Mouse (Mus musculus): ENCODE measurements around the gene Ppy. TPM values are rescaled to one million over a fixed set of nuclear protein-coding genes. Genes with fewer than 3 reads are reported as not detected.
A peak's percentile ranks its signal among the peaks of the same experiment; 100 is the strongest.

The Ppy gene
- 3.7 and 4.4 TPM in 2 replicates for polyA plus RNA-seq (2015; fragmentation: Nextera tagmentation; extraction: Ambion mirVana)

DNA sequence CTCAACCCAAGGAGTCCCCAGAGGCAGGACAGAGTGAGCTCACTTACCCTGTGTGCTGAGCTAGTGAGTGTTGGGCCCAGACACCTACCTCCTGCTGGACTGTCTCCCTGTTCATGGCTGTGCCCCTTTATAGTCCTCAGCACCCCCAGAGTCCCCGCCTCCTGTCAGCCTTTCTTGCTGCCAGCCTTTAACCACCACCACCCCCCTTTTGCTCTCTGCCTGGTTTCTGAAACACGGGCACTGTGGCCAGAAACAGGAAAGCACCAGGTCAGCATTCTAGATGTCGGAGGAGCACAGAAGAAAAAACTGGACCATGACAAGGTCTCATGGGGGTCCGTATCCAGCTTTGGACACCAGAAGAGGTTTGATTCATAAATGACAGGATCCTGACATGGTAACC lies at the start of gene Ppy:
Gene Ppy (minus strand): TSS at position 101 of the 400 bp plus-strand sequence.
- no peak for DNase-seq (ENCODE audit: low spot score)

DNA sequence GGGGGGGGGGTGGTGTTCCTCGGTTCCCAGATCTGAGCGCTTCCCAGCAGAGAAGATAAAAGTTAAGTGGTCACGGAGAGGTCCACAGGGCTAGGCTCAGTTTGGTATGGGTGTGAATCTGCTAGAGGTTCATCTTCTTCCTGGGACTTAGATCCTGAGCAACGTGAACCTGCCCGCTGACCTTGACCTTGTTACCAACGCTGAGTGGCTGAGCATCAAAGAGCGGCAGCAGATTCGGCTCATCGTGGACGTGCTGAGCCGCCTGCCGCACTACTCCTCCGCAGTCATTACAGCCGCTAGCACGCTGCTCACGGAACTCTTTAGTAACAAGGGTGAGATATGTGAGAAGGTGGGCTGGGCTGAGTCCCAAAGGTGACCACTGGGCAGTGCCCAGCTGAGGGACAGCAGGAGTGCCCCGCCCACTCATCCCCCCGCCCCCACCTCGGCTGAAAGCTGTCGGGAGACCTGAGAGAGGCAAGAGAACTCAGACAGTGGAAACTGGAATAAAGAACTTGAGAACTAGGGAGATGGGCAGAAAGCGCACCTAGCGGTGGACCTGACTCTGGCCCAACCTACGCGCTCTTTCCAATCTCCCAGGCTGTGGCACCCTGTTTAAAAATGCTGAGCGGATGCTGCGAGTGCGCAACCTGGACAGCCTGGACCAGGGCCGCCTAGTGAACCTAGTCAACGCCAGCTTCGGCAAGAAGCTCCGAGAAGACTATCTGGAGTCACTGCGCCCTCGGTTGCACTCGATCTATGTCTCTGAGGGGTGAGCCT lies 46.3 kb upstream of the Ppy start:
- DNase-seq (ENCODE audit: low spot score), result no peak

DNA sequence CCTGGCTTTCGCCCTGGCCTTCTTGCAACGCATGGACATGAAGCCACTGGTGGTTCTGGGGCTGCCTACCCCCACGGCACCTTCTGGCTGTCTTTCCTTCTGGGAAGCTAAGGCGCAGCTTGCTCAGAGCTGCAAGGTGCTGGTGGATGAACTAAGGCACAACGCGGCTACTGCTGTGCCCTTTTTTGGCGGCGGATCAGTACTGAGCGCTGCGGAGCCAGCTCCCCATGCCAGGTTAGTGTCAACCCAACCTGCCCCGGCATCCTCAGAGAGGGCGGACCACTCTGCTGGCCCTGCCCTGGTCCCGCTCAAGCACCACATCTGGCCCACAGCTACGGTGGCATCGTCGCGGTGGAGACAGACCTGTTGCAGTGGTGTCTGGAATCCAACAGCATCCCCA lies 45.4 kb upstream of the Ppy start:
- DNase-seq (ENCODE audit: low spot score), result no peak

DNA sequence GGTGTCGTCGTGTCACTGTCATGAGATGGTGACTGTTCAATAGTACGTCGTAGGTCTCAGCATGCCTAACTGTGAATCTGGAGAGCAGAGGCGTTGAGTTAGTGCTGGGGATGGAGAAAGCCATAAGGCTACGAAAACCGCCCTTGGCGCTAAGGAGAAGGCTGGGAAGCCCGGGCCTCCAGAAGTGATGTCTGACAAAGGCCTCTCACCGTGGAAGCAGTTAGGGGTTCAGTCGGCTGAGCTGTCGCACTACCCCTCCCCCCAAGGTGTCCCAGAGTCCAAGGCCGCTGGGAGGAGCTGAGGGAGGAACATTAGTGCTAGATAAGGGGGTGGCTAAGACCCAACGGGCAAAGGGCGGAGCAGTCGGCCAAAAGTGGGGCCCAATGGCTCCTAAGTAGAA lies 44.9 kb upstream of the Ppy start:
- DNase-seq (ENCODE audit: low spot score), result no peak

DNA sequence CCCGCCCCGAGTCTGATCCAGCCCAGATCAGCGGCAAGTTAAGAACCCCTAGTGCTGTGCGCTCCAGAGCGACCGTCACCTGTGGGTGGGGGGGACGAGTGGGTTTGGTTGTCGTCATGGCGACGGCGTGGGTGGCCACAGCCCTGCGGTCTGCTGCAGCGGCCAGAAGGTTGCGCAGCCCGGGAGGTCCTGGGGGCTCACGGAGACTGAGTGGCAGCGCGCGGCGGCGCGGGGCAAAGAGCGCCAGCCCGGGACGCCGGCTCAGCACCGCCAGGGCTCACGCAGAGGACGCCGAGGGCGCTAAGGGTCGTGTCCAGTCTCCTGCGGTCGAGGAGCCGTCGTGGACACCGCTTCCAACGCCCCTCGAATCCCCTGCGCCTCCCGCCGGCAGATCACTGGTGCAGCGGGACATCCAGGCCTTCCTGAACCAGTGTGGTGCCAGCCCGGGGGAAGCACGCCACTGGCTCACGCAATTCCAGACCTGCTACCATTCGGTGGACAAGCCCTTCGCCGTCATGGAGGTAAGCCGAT lies 44.4 kb upstream of the Ppy start, which contains the start of gene Nags:
Gene Nags (plus strand): TSS at position 43 of the 531 bp plus-strand sequence.
- no peak for DNase-seq (ENCODE audit: low spot score)

DNA sequence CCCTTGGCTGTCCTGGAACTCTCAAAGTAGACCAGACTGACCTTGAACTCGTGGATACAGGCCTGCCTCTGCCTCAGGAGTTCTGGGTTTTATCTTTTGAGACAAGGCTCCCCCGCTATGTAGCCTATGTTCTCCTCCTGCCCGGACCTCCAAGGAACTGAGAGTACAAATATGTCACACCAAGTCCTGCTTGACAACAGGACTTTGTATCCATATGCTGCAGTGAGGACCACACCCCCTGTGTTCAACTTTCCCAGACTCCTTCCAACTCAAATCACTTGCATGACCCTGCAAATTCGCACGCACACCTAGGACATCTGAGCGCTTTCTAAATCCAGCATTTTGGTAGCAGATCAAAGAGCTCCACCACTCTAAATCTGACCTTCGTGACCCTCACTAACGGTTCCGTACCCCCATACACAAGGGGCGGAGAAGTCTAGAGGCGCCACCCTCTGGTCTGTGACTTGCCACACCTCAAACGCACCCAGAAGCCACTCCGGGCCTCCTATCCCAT lies 43.9 kb upstream of the Ppy start:
- DNase-seq (ENCODE audit: low spot score), result no peak

DNA sequence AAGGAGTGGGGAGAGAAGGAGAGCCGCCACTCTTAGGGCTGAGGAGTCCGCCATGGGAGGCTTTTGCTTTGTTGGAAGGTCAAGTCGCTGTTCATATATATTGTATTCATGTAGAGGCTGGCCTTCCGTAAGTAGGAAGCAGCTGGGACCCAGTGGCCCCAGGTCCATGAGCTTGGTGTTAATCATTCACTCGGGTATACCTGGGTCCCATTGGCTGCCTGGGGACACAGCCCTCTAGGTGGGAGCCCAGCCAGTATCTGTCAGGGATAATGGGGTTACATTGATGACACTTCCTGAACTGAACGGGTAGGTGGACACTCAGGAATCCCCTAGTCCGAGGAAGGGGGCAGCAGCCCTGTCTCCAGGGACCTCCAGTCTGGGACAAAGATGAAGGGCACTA lies 41.2 kb upstream of the Ppy start:
- no peak for DNase-seq (ENCODE audit: low spot score)

DNA sequence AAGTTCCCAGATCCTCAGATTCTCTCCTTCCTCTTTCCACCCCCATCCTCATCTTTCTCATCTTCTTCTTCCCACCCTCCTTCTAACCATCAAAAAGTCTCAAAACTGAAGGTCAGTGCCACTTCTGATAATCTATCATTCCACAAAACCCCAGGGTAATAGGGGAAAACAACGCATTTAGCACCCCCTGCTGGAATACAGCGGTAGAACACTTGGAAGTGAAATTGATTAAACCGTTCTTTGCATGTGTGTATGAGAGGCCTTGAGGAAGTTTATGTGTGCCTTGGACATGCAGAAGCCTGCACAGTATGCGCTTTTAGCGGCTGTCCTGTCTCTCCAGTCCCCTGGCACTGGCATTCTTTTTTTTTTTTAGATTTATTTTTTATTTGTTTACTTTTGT lies 39.4 kb upstream of the Ppy start:
- DNase-seq (ENCODE audit: low spot score), result peak; percentile 61

DNA sequence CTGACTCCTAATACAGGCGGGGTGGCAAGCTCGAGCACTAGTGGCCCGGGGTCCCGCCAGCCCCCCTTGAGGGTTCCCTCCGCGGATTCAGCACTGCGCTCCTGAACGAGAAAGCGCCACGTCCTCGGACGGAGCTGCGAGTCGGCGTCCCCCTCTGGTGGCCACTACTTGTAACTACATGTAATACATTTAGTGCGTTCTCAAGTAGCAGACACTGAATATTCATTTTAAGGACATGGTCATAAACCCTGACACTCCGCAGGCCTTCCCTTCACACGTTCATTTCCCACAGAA lies 37.3 kb upstream of the Ppy start:
- peak; percentile 64 for DNase-seq (ENCODE audit: low spot score)

DNA sequence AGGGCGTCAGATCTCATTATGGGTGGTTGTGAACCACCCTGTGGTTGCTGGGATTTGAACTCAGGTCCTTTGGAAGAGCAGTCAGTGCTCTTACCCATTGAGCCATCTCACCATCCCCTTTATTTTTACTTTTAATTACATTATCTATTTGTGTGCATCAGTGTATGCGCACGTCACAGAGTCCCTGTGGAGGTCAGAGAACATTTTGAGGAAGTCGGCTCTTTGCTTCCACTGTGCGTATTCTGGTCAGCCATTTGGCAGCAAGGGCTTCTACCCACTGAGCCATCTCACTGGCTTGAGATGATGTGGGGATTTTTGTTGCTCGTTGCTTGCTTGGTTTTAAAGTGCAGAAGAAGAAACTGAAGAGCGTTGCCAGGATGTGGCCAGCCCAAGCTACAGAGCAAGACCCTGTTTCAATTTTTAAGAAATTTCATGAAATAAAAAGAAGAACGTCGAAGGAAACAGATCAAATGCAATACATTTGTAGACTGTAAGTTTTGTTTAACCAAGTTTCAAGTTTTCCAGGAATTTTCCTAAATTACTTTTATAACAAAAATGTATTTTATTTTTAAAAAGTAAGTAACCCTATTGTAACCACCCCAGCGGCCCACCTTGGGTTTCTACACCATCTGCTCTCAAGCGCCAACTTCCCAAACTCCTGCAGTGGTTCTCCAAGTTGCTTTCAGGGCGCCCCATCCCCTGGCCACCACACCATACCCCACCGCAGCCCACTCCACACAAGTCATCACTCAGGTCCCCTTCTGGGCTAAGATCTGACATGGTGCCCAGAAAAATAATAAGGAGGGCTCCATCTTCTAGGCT lies 36.7 kb upstream of the Ppy start:
- no peak for DNase-seq (ENCODE audit: low spot score)

DNA sequence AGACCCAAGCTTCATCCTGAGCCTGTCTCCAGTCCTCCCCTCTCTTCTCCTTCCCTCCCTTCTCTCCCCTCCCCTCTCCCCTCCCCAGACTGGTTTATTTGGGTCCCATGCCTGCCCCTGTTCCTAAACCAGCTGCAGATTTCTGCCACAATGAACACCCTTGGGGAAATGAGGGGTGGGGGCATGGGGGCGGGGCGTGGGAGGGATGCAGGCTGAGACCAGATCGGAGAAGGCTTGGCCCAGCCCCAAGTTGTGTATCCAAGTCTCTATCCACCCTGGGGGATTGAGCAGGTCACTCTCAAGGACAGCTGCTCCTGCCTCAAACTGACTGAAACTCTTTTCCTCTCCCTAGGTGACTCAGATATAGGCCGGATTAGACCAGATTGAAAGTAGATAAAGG lies 33.4 kb upstream of the Ppy start:
- no peak for DNase-seq (ENCODE audit: low spot score)

DNA sequence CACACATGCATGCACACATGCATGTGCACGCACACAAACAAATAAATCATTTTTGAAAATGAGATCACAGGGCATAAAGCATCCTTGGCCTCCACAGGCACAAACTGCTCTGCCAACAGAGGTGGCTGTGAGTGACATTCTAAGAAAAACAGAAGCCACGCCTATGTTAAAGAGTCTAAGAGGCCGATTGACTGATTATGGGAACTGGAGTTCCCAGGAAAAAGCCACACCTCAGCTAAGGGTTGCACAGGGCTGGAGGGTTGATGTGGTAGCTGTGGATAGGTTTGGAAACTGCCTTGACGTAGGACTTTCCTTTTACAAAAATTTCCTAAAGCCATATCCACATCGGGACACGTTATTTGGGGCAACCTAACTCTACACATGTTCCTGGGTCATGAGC lies 16.3 kb upstream of the Ppy start:
- DNase-seq (ENCODE audit: low spot score), result no peak

DNA sequence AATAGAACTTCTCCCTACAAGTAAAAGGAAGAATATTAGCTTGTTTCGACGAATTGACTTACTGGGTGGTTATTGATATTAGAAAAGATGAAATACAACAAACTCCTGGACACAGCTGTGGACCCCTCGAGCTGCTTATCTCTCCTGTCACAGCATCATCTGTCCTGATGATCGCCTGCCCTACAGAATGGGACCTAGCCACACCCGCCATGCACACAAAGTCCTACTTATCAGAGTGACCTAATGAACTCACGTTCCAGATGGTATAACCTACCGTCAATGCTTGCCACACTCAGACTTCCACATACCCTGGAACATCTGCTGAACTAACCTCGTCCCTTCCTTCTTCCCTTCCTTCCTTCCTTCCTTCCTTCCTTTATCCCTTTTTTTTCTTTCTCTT lies 15.1 kb upstream of the Ppy start:
- DNase-seq (ENCODE audit: low spot score), result no peak

DNA sequence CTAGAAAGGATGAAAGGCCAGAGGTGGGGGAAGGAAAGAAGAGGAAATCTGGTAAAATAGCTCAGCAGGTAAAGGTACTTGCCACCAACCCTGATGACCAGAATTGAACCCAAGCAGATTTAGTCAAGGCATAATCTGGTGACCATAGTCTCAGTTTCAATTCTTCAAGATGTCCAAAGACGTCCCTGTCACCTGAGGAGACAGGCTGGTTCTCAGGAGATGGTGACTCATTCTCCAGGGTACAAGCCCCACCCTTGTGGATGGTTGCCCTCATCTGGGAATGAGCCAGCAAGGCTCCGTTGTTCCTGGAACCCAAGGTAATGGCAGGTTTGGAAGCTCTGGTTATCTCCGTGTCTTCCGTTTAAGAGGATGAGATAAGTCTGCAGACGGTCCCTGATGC lies 10.5 kb upstream of the Ppy start:
- DNase-seq (ENCODE audit: low spot score), result no peak

DNA sequence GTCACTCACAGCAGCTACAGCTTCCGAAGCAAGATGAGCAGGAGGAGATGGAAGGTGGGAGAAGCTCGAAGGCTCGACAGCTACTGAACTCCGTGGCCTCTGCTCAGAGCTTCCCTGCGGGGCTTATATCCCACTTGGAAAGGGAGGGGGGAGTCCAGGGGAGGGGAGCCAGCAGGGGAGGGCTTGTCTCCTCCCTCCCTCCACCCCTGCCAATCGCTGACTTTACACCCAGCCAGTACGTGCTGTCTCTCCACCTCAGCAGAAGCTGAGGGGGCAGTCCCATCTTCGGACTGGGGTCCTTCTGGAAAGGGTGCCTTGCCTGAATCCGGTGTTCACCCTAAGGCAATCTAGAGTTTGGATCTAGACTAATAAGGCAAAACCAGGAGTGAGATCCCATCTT lies 6.6 kb upstream of the Ppy start, which contains the start of gene Pyy:
Gene Pyy (minus strand): TSS at position 101 of the 400 bp plus-strand sequence.
- DNase-seq (ENCODE audit: low spot score), result no peak

DNA sequence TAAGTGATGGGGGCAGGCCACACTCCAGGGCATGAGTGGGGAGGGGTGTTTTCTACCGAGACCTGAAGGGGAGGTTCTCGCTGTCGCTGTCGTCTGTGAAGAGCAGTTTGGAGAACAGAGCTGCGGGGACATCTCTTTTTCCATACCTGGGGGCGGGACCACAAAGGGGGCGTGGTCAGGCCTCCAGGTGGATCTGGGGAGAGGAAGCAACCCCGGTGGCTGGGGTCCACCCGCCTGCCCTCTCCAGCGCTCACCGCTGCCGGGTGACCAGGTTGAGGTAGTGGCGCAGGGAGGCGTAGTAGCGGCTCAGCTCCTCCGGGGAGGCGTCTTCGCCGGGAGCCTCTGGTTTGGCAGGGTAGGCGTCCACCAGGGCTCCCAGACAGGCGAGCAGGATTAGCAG lies 5.8 kb upstream of the Ppy start:
- DNase-seq (ENCODE audit: low spot score), result no peak

DNA sequence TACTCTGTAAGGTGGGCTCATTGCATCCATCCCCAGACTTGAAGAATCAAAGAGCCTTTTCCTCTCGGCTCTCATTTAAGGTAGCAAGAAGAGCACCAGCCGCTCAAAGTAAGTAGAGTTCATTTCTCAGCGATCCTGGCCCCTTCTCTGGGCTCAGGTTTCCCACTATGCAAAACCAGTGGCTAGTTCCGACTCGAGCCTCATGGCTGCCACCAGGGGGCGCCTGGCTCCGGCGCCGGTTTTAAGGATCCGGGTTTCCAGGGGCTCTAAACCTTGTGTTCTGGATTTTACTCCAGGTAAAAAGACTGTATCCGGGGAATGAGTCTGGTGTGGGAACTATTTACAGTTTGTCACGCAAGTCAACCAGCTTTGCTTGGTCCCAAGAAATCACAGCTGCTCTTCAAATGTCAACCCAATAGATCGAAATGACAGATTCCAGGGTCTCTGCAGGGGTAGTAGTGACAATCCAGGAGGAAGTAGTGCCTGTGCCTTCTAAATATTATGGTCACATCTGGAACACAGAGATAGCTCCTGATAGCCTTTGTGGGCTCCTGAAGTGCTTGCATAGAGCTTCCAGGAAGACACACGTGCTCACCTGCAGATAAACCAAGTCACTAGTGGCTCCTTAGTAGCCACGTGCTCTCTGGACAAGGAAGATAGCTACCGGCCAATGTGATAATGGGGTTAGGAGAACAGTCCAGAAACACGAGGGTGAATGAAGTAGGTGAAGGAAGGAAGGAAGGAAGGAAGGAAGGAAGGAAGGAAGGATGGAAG lies 1.6 kb upstream of the Ppy start:
- peak; percentile 53 for DNase-seq (ENCODE audit: low spot score)

DNA sequence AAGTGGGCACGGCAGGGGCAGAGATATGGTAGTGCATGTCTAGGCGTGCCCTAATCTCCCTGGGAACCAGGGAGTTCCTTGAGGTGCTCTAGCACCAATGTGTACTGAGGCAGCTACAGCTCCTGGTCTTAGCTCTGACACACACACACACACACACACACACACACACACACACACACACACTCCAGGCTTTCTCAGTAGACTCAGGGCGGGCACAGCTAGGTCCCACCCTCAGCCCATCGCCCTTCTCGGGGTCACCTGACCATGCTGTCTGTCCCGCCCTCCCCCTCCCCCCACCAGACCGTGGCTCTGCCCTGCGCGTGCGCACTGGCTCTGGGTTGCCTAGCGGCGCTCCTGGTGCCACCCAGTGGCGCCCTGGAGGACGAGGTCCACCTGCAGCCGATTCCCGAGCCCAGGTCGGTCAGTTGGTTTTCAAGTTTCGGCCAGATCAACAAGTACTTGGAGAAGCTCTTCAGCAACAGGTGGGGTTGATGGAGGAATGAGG lies 4.2 kb downstream of the Ppy start:
- DNase-seq (ENCODE audit: low spot score), result peak; percentile 52

DNA sequence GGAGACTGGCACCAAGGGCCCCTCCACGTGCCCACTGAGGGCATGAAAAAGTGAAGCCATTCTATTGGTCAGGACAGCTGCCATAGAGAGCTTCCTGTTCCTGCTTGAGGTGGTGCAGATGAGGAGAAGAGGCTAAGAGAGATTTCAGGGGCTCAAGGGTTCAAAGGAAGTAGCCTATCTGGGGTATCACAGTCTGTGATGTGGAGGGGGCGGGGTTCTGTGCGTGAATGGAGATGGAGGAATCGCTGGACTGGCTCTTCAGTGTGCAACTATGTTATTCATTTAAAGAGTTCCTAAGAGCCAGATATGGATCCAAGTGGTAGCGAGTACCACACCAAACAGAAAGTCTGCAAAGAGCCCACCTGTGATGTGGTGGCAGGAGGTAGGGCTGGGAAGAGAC lies 4.7 kb downstream of the Ppy start:
- no peak for DNase-seq (ENCODE audit: low spot score)

DNA sequence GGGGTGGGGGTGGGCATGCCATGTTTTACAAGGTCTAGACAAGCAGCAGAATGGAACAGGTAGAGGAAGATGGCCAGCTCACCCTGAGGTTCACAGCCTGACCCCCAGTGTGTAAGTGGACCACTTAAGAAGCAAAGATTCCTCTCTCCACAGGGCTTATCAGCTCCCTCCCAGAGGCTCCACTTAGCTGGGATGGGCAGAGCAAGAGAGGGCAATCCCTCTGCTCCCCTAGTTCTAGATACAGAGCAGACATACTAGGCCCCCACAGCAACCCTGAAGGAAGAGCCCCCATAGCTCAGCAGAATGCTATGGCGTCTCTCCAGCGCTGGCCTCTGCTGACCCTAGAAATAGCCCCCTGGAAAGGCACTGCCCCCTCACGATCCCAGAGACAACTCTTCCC lies 5.4 kb downstream of the Ppy start:
- DNase-seq (ENCODE audit: low spot score), result no peak

DNA sequence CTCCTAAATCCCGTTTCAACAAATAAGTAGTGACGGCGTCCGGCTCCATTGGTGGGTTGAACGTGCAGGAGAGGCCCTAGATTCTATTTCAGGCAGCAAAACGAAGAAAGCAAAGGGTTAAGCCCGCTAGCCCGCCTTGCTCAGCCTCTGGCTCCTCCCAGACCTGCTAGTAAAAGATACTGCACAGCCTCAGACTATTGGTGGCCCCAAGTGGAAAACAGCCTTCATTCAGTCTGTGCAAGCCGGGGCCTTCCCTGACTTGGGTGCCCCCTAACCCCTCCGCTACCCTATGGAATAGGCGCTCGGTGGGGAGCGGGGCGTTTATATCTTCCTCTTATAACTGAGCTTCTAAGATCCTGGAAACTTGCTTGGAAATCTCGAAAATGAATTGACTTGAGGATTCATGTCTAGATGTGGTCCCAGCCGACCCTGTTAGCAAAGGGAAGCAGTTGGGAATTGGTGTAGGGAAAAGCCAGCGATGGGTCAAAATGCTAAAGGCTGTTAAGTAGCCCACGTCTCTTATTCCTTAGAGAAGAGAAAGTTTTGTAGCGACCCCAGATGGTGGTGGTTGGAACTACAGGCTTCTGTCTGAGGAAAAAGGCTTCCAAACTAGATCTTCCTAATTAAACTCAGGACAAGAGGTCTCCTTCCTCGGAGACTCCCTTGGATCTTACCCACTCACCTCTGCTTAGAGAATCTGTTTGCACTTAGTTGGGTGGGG lies 11.9 kb downstream of the Ppy start:
- DNase-seq (ENCODE audit: low spot score), result peak; percentile 51

Measured in thymus, postnatal 0 days (tissue).